Mouse (Mus musculus): Measurements from ENCODE around the gene Fignl2.

Fignl2 gene

GRCm38 (mm10) chr15:101008386-101009010, 69.9 kb downstream of the Fignl2 start:
- no peak for DNase-seq (ENCODE audit: low read depth, low spot score)

- DNase-seq (ENCODE audit: low read depth, low spot score), result no peak
Observed at GRCm38 (mm10) chr15:101007236-101007635, 71.1 kb downstream of the Fignl2 start.

- DNase-seq (ENCODE audit: low read depth, low spot score), result no peak
Observed at GRCm38 (mm10) chr15:101006251-101007040, 71.9 kb downstream of the Fignl2 start.

- no peak for DNase-seq (ENCODE audit: low read depth, low spot score)
Observed at GRCm38 (mm10) chr15:101005717-101006116, 72.7 kb downstream of the Fignl2 start.

GRCm38 (mm10) chr15:101004538-101004937, 73.8 kb downstream of the Fignl2 start:
- DNase-seq (ENCODE audit: low read depth, low spot score), result no peak

- DNase-seq (ENCODE audit: low read depth, low spot score), result no peak
Observed at GRCm38 (mm10) chr15:101002466-101002865, 75.9 kb downstream of the Fignl2 start.

- peak; percentile 8 for DNase-seq (ENCODE audit: low read depth, low spot score)
Observed at GRCm38 (mm10) chr15:101001685-101002084, 76.7 kb downstream of the Fignl2 start.
